Mouse (Mus musculus): ENCODE measurements around the gene Rad18. TPM values are rescaled to one million over a fixed set of nuclear protein-coding genes. Genes with fewer than 3 reads are reported as not detected.

The Rad18 gene
- polyA plus RNA-seq, 2 experiments, result 8.3 to 22.4 TPM

DNA sequence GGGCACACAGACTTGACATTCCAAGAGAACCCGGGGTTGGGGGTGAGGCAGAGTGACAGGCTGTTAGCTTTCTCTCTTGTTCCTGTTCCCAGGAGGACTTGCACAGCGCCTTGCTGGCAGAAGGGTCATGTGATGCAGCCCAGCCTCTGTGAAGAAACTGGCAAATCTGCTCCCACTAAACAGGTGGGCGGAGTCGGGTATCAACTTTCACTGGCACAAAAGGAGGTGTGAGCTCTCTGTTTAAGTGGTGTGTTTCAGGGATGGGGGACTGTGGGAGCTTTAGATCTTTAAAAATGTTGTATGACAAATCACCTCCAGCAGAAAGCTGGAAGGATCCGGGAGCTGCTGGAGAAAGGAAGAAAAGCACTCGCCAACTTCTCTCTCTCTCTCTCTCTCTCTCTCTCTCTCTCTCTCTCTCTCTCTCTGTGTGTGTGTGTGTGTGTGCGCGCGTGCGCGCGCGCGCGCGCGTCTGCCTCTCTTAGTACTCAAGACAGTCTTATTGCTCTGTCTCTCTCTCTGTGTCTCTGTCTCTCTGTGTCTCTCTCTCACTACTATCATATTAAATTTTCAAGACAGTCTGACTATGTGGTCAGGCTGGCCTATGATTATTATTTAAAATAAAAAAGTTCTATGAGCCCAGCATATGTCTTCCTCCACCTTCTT, 32.4 kb upstream of the Rad18 start:
- no peaks in the 10 kb centered on the region for H3K27me3 ChIP-seq (ENCODE audit: control insufficient read depth, insufficient read depth, low read length)
- H3K4me2 ChIP-seq (ENCODE audit: low read depth), result peak overlapping the region; percentile 21
- H3K4me3 ChIP-seq (ENCODE audit: insufficient read depth in 1 of 2, low read depth in 2 of 2, low read length in 2 of 2), result no peak overlapping the region
- 24% methylated on average over 17 of the region's 17 CpGs for WGBS (ENCODE audit: insufficient replicate concordance)
- DNase-seq (ENCODE audit: low read depth in 3 of 3, low spot score in 3 of 3) (peak in 2 of 3 experiments; percentile 12 to 16), ATAC-seq (ENCODE audit: insufficient read depth) (no peak)
- H3K4me1 ChIP-seq (replicated peaks; ENCODE audit: control insufficient read depth in 2 of 2, insufficient read depth in 2 of 2, low read length in 1 of 2), result no peaks in the 10 kb centered on the region
- H3K9ac ChIP-seq (replicated peaks), result no peak overlapping the region
- H3K9me3 ChIP-seq (ENCODE audit: control insufficient read depth, low read length), result no peaks in the 10 kb centered on the region
- no peaks in the 10 kb centered on the region for H3K36me3 ChIP-seq (replicated peaks; ENCODE audit: control insufficient read depth, insufficient read depth, low read depth)
- H3K27ac ChIP-seq, result no peak overlapping the region
- TF ChIP-seq EP300 (IDR thresholded peaks at IDR 0.05; ENCODE audit: low read depth) (no peak), CTCF (IDR thresholded peaks at IDR 0.05; ENCODE audit: low read depth) (no peak)

DNA sequence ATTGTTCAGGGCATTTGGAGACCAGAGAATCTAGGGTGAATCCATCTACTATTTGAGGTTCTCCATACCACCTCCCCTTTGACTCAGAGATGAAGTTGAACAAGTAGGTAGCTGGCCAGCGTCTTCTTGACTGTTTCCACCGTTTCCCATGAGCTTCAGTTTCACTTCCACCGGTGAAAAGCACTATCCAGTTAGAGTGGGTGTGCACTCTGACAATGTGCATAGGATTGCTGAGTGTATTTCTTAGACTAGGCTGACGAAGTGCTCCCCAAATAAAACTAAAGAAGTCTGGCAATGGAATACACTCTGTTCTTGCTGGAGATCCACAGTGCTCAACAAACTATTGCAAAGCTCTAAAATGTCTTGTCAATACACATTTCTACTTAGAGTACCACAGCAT, 29.0 kb upstream of the Rad18 start:
- TF ChIP-seq CTCF (IDR thresholded peaks at IDR 0.05; ENCODE audit: low read depth), result no peak
- TF ChIP-seq EP300 (IDR thresholded peaks at IDR 0.05; ENCODE audit: low read depth), result no peak
- ATAC-seq (ENCODE audit: insufficient read depth), result no peak
- Histone ChIP-seq H3K9ac (replicated peaks) (no peak overlapping the region), H3K27me3 (ENCODE audit: control insufficient read depth, insufficient read depth, low read length) (no peaks in the 10 kb centered on the region), H3K4me3 (ENCODE audit: insufficient read depth in 1 of 2, low read depth in 2 of 2, low read length in 2 of 2) (no peak overlapping the region), H3K4me1 (replicated peaks; ENCODE audit: control insufficient read depth in 2 of 2, insufficient read depth in 2 of 2, low read length in 1 of 2) (peaks cover 0 to 3% of the 10 kb centered on the region in 2 experiments; a peak in 2 of 4 replicates), H3K27ac (no peak overlapping the region), H3K36me3 (replicated peaks; ENCODE audit: control insufficient read depth, insufficient read depth, low read depth) (no peaks in the 10 kb centered on the region), H3K4me2 (ENCODE audit: low read depth) (no peak overlapping the region), H3K9me3 (ENCODE audit: control insufficient read depth, low read length) (no peaks in the 10 kb centered on the region)
- no peak for DNase-seq (ENCODE audit: low read depth in 3 of 3, low spot score in 3 of 3)
- 62% methylated on average over 4 of the region's 4 CpGs for WGBS (ENCODE audit: insufficient replicate concordance)

DNA sequence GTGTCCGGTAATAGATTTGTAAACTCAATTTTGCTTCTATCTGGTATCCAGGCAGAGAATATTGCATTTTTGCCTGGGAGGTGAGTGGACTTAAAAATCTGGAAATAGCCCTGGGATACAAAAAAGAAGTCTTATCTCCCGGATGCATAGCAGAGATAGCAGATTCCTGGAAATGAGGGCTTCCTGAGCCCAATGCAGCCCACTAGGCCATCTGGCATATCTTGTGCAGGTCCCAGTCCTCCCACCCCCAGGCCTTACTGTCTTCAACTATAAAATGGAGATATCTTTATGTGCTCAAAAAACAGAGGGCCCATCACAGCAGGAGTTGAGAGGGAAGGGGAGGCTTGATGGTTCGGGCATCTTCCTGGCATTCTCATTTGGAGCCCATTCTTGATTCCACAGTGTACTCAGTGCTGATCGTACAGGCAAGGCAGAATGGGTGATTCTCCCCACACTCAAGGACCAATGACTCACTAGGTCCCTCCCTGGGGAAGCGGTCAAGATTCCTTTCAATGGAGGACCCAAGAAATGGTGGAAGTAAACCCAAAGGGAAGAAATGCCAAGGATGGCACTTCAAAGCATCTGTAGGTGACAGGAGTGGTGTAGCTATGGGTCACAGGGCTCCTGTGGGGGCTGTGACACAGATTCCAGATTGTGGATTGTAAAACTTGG, 24.1 kb upstream of the Rad18 start:
- DNase-seq (ENCODE audit: low read depth in 3 of 3, low spot score in 3 of 3) (no peak), ATAC-seq (ENCODE audit: insufficient read depth) (no peak)
- 47% methylated on average over 5 of the region's 5 CpGs for WGBS (ENCODE audit: insufficient replicate concordance)
- H3K4me1 ChIP-seq (replicated peaks; ENCODE audit: control insufficient read depth in 2 of 2, insufficient read depth in 2 of 2, low read length in 1 of 2), result peaks cover 0 to 3% of the 10 kb centered on the region in 2 experiments; a peak in 2 of 4 replicates
- H3K9me3 ChIP-seq (ENCODE audit: control insufficient read depth, low read length), result no peaks in the 10 kb centered on the region
- H3K4me3 ChIP-seq (ENCODE audit: insufficient read depth in 1 of 2, low read depth in 2 of 2, low read length in 2 of 2), result no peak overlapping the region
- TF ChIP-seq CTCF (IDR thresholded peaks at IDR 0.05; ENCODE audit: low read depth), result no peak
- TF ChIP-seq EP300 (IDR thresholded peaks at IDR 0.05; ENCODE audit: low read depth), result no peak
- no peaks in the 10 kb centered on the region for H3K27me3 ChIP-seq (ENCODE audit: control insufficient read depth, insufficient read depth, low read length)
- no peak overlapping the region for H3K27ac ChIP-seq
- no peak overlapping the region for H3K9ac ChIP-seq (replicated peaks)
- no peaks in the 10 kb centered on the region for H3K36me3 ChIP-seq (replicated peaks; ENCODE audit: control insufficient read depth, insufficient read depth, low read depth)
- H3K4me2 ChIP-seq (ENCODE audit: low read depth), result no peak overlapping the region

DNA sequence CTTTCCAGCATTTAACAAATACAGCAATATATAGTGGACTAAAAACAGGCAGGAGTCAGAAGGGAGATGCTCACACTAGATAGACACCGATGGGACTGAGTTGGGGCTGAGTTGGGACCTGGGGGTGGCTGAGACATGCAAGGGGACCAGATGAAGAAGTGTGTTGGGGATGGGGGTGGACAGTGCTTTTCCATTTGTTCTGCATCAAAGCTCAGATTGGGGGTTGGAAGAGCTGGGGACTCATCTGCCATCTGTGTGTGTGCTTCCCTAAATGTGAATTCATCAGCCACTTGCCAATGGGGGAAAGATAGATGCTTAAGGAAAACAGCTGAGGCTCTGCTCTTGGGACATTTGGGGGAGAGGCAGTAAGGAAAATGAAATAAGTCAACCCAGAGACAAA, 23.5 kb upstream of the Rad18 start:
- H3K36me3 ChIP-seq (replicated peaks; ENCODE audit: control insufficient read depth, insufficient read depth, low read depth), result no peaks in the 10 kb centered on the region
- no peaks in the 10 kb centered on the region for H3K9me3 ChIP-seq (ENCODE audit: control insufficient read depth, low read length)
- no peak overlapping the region for H3K4me3 ChIP-seq (ENCODE audit: insufficient read depth in 1 of 2, low read depth in 2 of 2, low read length in 2 of 2)
- no peak overlapping the region for H3K9ac ChIP-seq (replicated peaks)
- no peak overlapping the region for H3K27ac ChIP-seq
- no peak for TF ChIP-seq EP300 (IDR thresholded peaks at IDR 0.05; ENCODE audit: low read depth)
- TF ChIP-seq CTCF (IDR thresholded peaks at IDR 0.05; ENCODE audit: low read depth), result no peak
- no peaks in the 10 kb centered on the region for H3K27me3 ChIP-seq (ENCODE audit: control insufficient read depth, insufficient read depth, low read length)
- DNase-seq (ENCODE audit: low read depth in 3 of 3, low spot score in 3 of 3), result no peak
- WGBS (ENCODE audit: insufficient replicate concordance), result 78% methylated on average over 1 of the region's 1 CpGs
- no peak overlapping the region for H3K4me2 ChIP-seq (ENCODE audit: low read depth)
- ATAC-seq (ENCODE audit: insufficient read depth), result no peak
- H3K4me1 ChIP-seq (replicated peaks; ENCODE audit: control insufficient read depth in 2 of 2, insufficient read depth in 2 of 2, low read length in 1 of 2), result peaks cover 0 to 3% of the 10 kb centered on the region in 2 experiments; a peak in 2 of 4 replicates

DNA sequence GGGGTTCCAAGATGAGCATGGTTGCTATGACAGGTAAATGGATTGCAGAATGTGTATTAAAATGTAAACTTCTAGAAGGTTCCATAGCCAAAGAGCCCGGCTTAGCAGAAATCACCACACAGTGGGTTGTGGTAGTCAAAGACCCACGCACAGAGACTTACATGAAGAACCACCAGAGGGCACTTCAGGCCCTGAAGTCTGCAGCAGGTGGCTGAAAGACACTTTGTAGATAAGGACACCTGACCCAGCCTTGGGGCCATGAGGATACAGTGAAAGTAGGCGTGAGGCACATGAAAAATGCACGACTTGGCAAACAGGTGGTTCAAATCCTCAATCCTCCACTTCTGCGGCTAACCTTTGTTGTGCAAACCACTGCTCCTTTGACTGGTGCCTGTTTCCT, 20.7 kb upstream of the Rad18 start:
- TF ChIP-seq CTCF (IDR thresholded peaks at IDR 0.05; ENCODE audit: low read depth) (peak; percentile 54), EP300 (IDR thresholded peaks at IDR 0.05; ENCODE audit: low read depth) (no peak)
- no peak for DNase-seq (ENCODE audit: low read depth in 3 of 3, low spot score in 3 of 3)
- no peak overlapping the region for H3K4me2 ChIP-seq (ENCODE audit: low read depth)
- H3K27me3 ChIP-seq (ENCODE audit: control insufficient read depth, insufficient read depth, low read length), result no peaks in the 10 kb centered on the region
- peaks cover 0 to 3% of the 10 kb centered on the region in 2 experiments; a peak in 2 of 4 replicates for H3K4me1 ChIP-seq (replicated peaks; ENCODE audit: control insufficient read depth in 2 of 2, insufficient read depth in 2 of 2, low read length in 1 of 2)
- H3K4me3 ChIP-seq (ENCODE audit: insufficient read depth in 1 of 2, low read depth in 2 of 2, low read length in 2 of 2), result no peak overlapping the region
- H3K27ac ChIP-seq, result no peak overlapping the region
- no peak for ATAC-seq (ENCODE audit: insufficient read depth)
- H3K9ac ChIP-seq (replicated peaks), result no peak overlapping the region
- H3K9me3 ChIP-seq (ENCODE audit: control insufficient read depth, low read length), result no peaks in the 10 kb centered on the region
- 37% methylated on average over 5 of the region's 5 CpGs for WGBS (ENCODE audit: insufficient replicate concordance)
- no peaks in the 10 kb centered on the region for H3K36me3 ChIP-seq (replicated peaks; ENCODE audit: control insufficient read depth, insufficient read depth, low read depth)

Measured in liver, embryonic 14.5 days (tissue).